Mouse (Mus musculus) liver, embryonic 14.5 days (tissue): Measurements from ENCODE around the gene Baz2b.

Experiments used
- CTCF ChIP-seq: IDR thresholded peaks from 2 replicates; pipeline ENCODE4 v1.5.1; 2016; ENCODE audit warnings: antibody characterized with exemption, low read depth, control low read depth
- EP300 ChIP-seq: IDR thresholded peaks from 2 replicates; pipeline ENCODE4 v1.6.1; 2016; ENCODE audit warnings: antibody characterized with exemption, low read depth

DNA sequence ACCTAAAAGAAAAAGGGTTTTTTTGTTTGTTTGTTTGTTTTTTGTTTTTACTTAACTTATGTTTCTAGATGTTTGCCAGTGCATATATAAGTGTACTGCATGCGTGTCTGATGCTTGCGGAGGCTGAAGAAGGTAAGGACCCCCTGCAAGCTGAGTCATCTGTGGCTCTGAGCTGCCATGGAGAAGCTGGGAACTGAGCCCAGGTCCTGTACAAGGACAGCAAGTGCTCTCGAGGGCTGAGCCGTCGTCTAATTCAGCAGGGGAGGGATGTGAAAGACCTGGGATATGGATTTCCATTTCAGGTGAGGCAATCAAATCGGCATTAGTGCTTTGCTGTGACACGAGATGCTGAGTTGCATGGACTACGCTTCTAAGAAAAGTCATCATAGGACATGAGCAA lies 257.9 kb downstream of the Baz2b start:
- TF ChIP-seq CTCF, result no peak
- no peak for TF ChIP-seq EP300
